Mouse (Mus musculus) inflammation-experienced regulatory T-cells, adult 6 months (primary cell): ENCODE results near the gene Mrpl50. TPM values are rescaled to one million over a fixed set of nuclear protein-coding genes. Genes with fewer than 3 reads are reported as not detected.
"Not testable (repeated sequence)": the region's sequence is repeated elsewhere in the genome, so short reads cannot be mapped to it uniquely, and the experiment has no call there.

Experiments
- ATAC-seq: one replicate; pipeline ENCODE4 v1.8.0; 2017
- polyA plus RNA-seq, 3 experiments: library from polyadenylated mRNA; unstranded; fragments of 100-300 nt; shearing (Covaris generic); gene quantifications; one replicate each; pipeline ENCODE4 v1.2.1; 2017

The Mrpl50 gene
- polyA plus RNA-seq, 3 experiments from 2014 or later = 29.4 to 38.3 (median 36.0) TPM

- no peak for ATAC-seq
These were observed 14.5 kb downstream of the Mrpl50 start, which contains the start of gene Baat for GRCm38 (mm10) chr4:49506386-49506785. TSS of gene Baat (minus strand) at chr4:49506557.

GRCm38 (mm10) chr4:49503563-49503962 is 17.3 kb downstream of the Mrpl50 start:
- no peak for ATAC-seq

- ATAC-seq = not testable (repeated sequence)
These were observed 34.8 kb downstream of the Mrpl50 start for GRCm38 (mm10) chr4:49485934-49486650.

- no peak for ATAC-seq
These were observed 35.5 kb downstream of the Mrpl50 start for GRCm38 (mm10) chr4:49485442-49485841.

GRCm38 (mm10) chr4:49480896-49481295 is 40.0 kb downstream of the Mrpl50 start:
- no peak for ATAC-seq

GRCm38 (mm10) chr4:49480104-49480760 is 40.7 kb downstream of the Mrpl50 start:
- no peak for ATAC-seq

GRCm38 (mm10) chr4:49479035-49479434 is 41.9 kb downstream of the Mrpl50 start:
- ATAC-seq = not testable (repeated sequence)

GRCm38 (mm10) chr4:49478118-49478877 is 42.6 kb downstream of the Mrpl50 start:
- no peak for ATAC-seq

- ATAC-seq = no peak
These were observed 46.3 kb downstream of the Mrpl50 start for GRCm38 (mm10) chr4:49474583-49474982.

- no peak for ATAC-seq
These were observed 47.3 kb downstream of the Mrpl50 start, which contains the start of gene Acnat1 for GRCm38 (mm10) chr4:49473435-49474100. TSS of gene Acnat1 (minus strand) at chr4:49473912.

GRCm38 (mm10) chr4:49469435-49470151 is 51.3 kb downstream of the Mrpl50 start:
- ATAC-seq = no peak

GRCm38 (mm10) chr4:49467360-49467759 is 53.5 kb downstream of the Mrpl50 start:
- no peak for ATAC-seq

Other genes with a start within 250 kb of the Mrpl50 start
- not detected for gene Acnat2, start 112.9 kb downstream of the Mrpl50 start, polyA plus RNA-seq
- not detected for gene Acnat1, start 47.2 kb downstream of the Mrpl50 start, polyA plus RNA-seq
- not detected for gene Baat, start 14.5 kb downstream of the Mrpl50 start, polyA plus RNA-seq
- 1 to 10 TPM; 3.0 to 5.2 (median 3.5) TPM for gene Zfp189, start 83 bp upstream of the Mrpl50 start, polyA plus RNA-seq
- gene Aldob, start 28.5 kb upstream of the Mrpl50 start, polyA plus RNA-seq = not detected
- not detected for gene Tmem246, start 76.8 kb upstream of the Mrpl50 start, polyA plus RNA-seq
- 10 to 100 TPM; 45.3 to 59.2 (median 56.8) TPM for gene Rnf20, start 110.9 kb upstream of the Mrpl50 start, polyA plus RNA-seq
- not detected for gene Ppp3r2, start 160.9 kb upstream of the Mrpl50 start, polyA plus RNA-seq